Mouse (Mus musculus) heart, postnatal 0 days (tissue): Measurements from ENCODE around the gene 4930404H24Rik. TPM values are rescaled to one million over a fixed set of nuclear protein-coding genes. Genes with fewer than 3 reads are reported as not detected.
A peak's percentile ranks its signal among the peaks of the same experiment; 100 is the strongest.

ENCODE experiments used
- ATAC-seq: fragments of 200-750 bp; cut with Nextera tagmentation; 2 replicates; pipeline ENCODE4 v1.8.0; 2017; ENCODE audit warnings: low read depth, moderate number of reproducible peaks, moderate library complexity; ENCODE audit not compliant: insufficient read depth
- DNase-seq: peaks from one replicate; pipeline ENCODE4 v3.0.0-alpha.2; 2016; ENCODE audit warnings: low spot score
- H3K27ac ChIP-seq: fragments of 300-500 bp; sonication (generic); 2 replicates; pipeline ENCODE4 v1.5.1; 2014; ENCODE audit warnings: low read depth, mild to moderate bottlenecking
- H3K27me3 ChIP-seq: fragments of 300-500 bp; sonication (generic); 2 replicates; pipeline ENCODE4 v1.6.1; 2014; ENCODE audit warnings: low read length, mixed read lengths; ENCODE audit not compliant: control insufficient read depth, insufficient read depth
- H3K36me3 ChIP-seq: fragments of 300-500 bp; sonication (generic); replicated peaks from 2 replicates; pipeline ENCODE4 v1.6.1; 2014; ENCODE audit warnings: low read length, mixed read lengths; ENCODE audit not compliant: control insufficient read depth, insufficient read depth
- H3K4me1 ChIP-seq: fragments of 300-500 bp; sonication (generic); 2 replicates; pipeline ENCODE4 v1.6.1; 2014; ENCODE audit warnings: antibody characterized with exemption; ENCODE audit not compliant: control insufficient read depth, insufficient read depth
- H3K4me2 ChIP-seq: fragments of 300-500 bp; sonication (generic); 2 replicates; pipeline ENCODE4 v1.6.1; 2014; ENCODE audit warnings: low read depth, mild to moderate bottlenecking, low read length, moderate library complexity
- H3K4me3 ChIP-seq: fragments of 300-500 bp; sonication (generic); 2 replicates; pipeline ENCODE4 v1.5.1; 2014; ENCODE audit warnings: low read depth, low read length
- H3K9ac ChIP-seq: fragments of 300-500 bp; sonication (generic); replicated peaks from 2 replicates; pipeline ENCODE4 v1.6.1; 2014; ENCODE audit warnings: low read depth, low read length, mixed read lengths
- H3K9me3 ChIP-seq: fragments of 300-500 bp; sonication (generic); replicated peaks from 2 replicates; pipeline ENCODE4 v1.6.1; 2016; ENCODE audit warnings: low read length; ENCODE audit not compliant: control insufficient read depth
- CTCF ChIP-seq: IDR thresholded peaks from 2 replicates; pipeline ENCODE4 v1.5.1; 2016; ENCODE audit warnings: antibody characterized with exemption, control low read depth, low read depth
- EP300 ChIP-seq: IDR thresholded peaks from 2 replicates; pipeline ENCODE4 v1.6.1; 2016; ENCODE audit warnings: antibody characterized with exemption, low read depth
- WGBS: fragments of 180-500 bp; shearing (Covaris S2); extraction: QIAGEN DNeasy Blood & Tissue Kit; methylation state at CpG from one replicate; pipeline ENCODE4 v1.1.7; 2014; 5-methylcytosine and 5-hydroxymethylcytosine counted together
- polyA plus RNA-seq: library from polyadenylated mRNA; unstranded; fragments of >200 nt; fragmentation: Nextera tagmentation; extraction: Ambion mirVana; gene quantifications from 2 replicates; pipeline ENCODE4 v1.2.1, GENCODE M21; 2015
- total RNA-seq: library from RNA; depleted of rRNA; stranded (reverse); fragments of >200 nt; gene quantifications from 2 replicates; pipeline ENCODE4 v1.2.3, GENCODE M21; 2014; ENCODE audit warnings: low replicate concordance

The 4930404H24Rik gene
- total and polyA plus RNA-seq, 2 experiments from 2014 or later: 0.45 TPM; not detected in 1

DNA sequence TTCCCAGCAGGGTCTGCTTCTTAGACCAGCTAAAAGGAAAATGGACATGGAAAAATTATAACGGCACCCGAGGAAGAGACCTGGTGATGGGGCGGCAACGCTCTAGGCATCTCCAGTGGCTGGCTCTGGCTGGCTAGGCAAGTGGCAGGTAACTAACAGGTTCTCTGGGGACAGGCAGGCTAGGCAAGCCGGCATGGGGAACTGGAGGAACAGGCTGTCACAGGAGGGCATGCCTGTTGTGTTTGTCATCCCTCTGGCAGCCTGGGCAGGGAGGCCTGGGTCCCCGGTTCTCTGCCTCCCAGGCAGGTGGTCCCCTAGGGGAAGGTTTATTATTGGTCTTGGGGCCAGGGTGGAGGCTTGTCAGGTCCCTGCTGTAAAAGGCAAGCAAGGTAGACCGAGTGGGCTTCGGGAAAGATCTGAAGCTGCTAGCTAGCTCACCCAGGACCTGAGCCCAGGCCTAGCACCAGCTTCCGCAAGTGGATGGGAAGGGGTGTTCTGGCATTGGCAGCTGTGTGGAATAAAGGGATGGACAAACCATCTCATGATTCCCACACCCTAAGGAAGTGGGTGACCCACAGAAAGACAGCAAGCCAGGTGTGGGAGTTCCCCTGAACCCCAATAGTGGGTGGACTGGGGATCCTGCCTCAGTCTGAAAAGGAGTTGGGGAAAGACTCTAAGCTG, 34.4 kb downstream of the 4930404H24Rik start:
- H3K27ac ChIP-seq: no peak overlapping the region
- no peak overlapping the region for H3K4me3 ChIP-seq
- H3K9ac ChIP-seq: no peak overlapping the region
- H3K4me1 ChIP-seq: peaks cover 17% of the 10 kb centered on the region
- H3K4me2 ChIP-seq: no peak overlapping the region
- no peaks in the 10 kb centered on the region for H3K9me3 ChIP-seq
- ATAC-seq (no peak), DNase-seq (no peak)
- no peaks in the 10 kb centered on the region for H3K36me3 ChIP-seq
- 0 out of 2 replicates have a peak, but pooled peaks cover 8% of the 10 kb centered on the region for H3K27me3 ChIP-seq
- 57% methylated on average over 9 of the region's 9 CpGs for WGBS
- TF ChIP-seq CTCF: no peak
- TF ChIP-seq EP300: no peak

GRCm38 (mm10) chr2:153527580-153528531, 35.3 kb downstream of the 4930404H24Rik start:
- H3K9ac ChIP-seq: peak overlapping the region; percentile 50
- 4% methylated on average over 68 of the region's 85 CpGs for WGBS
- peak overlapping the region; percentile 57 for H3K4me3 ChIP-seq
- ATAC-seq: peak; percentile 40
- peaks cover 16% of the 10 kb centered on the region for H3K4me1 ChIP-seq
- H3K9me3 ChIP-seq: no peaks in the 10 kb centered on the region
- TF ChIP-seq CTCF: no peak
- no peak for TF ChIP-seq EP300
- H3K4me2 ChIP-seq: peak overlapping the region; percentile 75
- peak; percentile 22 for DNase-seq
- no peaks in the 10 kb centered on the region for H3K36me3 ChIP-seq
- 0 out of 2 replicates have a peak, but pooled peaks cover 8% of the 10 kb centered on the region for H3K27me3 ChIP-seq
- H3K27ac ChIP-seq: peak overlapping the region; percentile 49

- H3K9ac ChIP-seq: peak overlapping the region; percentile 50
- H3K27me3 ChIP-seq: 0 out of 2 replicates have a peak, but pooled peaks cover 8% of the 10 kb centered on the region
- peak overlapping the region; percentile 75 for H3K4me2 ChIP-seq
- WGBS: 1% methylated on average over 32 of the region's 70 CpGs
- peak overlapping the region; percentile 57 for H3K4me3 ChIP-seq
- DNase-seq (peak; percentile 32), ATAC-seq (peak; percentile 47)
- no peaks in the 10 kb centered on the region for H3K36me3 ChIP-seq
- H3K4me1 ChIP-seq: peaks cover 14% of the 10 kb centered on the region; the same call in 1 of the 2 replicates
- peak overlapping the region; percentile 49 for H3K27ac ChIP-seq
- no peak for TF ChIP-seq EP300
- no peak for TF ChIP-seq CTCF
- no peaks in the 10 kb centered on the region for H3K9me3 ChIP-seq
Measured at GRCm38 (mm10) chr2:153528571-153529364, 36.2 kb downstream of the 4930404H24Rik start.

DNA sequence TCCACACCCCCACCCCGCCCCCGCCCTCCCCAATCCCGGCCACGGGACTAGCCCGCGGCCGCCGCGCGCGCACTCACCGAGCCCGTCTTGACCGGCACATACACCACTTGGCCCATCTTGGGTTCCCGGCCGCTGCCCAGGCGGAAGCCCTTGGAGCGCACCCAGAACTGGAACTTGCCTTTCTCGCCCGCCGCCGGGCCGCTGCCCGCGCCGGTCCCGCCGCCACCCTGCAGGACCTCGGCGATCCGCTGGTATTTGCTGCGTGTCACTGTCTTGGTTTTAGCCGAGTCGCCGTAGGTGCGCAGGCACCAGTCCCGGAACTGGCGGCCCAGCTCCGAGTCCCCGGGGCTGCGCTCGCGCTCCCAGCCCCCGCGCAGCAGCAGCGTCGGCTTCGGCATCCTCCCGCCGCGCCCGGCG, 36.8 kb downstream of the 4930404H24Rik start:
- TF ChIP-seq EP300: no peak
- TF ChIP-seq CTCF: no peak
- Histone ChIP-seq H3K27me3 (0 out of 2 replicates have a peak, but pooled peaks cover 8% of the 10 kb centered on the region), H3K27ac (peak overlapping the region; percentile 49), H3K36me3 (no peaks in the 10 kb centered on the region), H3K4me1 (peaks cover 14% of the 10 kb centered on the region; the same call in 1 of the 2 replicates), H3K4me3 (peak overlapping the region; percentile 57), H3K9ac (peak overlapping the region; percentile 50), H3K9me3 (no peaks in the 10 kb centered on the region), H3K4me2 (peak overlapping the region; percentile 75)
- under 1% methylated on average over 41 of the region's 53 CpGs for whole genome bisulfite sequencing
- ATAC-seq (0 out of 2 replicates have a peak, but pooled peaks have one; percentile 7), DNase-seq (no peak)
